Comparison of ENCODE assay signal across 16 mouse cellular contexts in the genomic region with DNA sequence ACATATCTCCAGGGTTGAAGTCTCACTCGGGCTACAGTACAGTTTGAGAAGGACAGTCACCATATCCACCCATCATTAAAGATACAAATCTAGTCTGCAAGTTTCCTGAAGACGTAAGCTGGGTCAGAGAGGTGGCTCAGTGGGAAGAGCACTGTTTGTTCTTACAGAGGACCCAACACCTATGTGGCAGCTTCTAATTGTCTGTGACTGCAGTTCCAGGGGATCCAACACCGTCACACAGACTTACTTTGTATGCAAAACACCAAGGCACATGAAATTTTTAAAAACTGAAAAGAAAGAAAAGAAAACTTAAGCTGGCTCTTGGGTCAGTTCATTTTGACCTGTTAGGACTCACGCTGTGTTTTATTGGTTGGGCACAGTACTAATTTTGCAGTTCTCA. TPM values are rescaled to one million over a fixed set of nuclear protein-coding genes. Genes with fewer than 3 reads are reported as not detected.
A peak's percentile ranks its signal among the peaks of the same experiment; 100 is the strongest.
DNase-seq lines count a peak whose midpoint lies in the region; ATAC-seq and TF ChIP-seq lines count a peak whose summit lies in the region.
"Had no signal": no experiment of that assay in that cellular context is flagged by ENCODE, and none has a peak within 500 bp of the region (broad histone marks: within the 10 kb centered on the region; RNA-seq: fewer than 3 reads in every experiment).

No protein-coding gene starts in this region.

- peaks cover 38% of the 10 kb centered on the region for H3K4me1 ChIP-seq in heart, embryonic 12.5 days (replicated peaks)
- H3K4me1 ChIP-seq in kidney, postnatal 0 days (replicated peaks; ENCODE audit: insufficient read depth, low read length): peaks cover 11% of the 10 kb centered on the region
- H3K4me1 ChIP-seq in kidney, embryonic 14.5 days (ENCODE audit: control insufficient read depth, insufficient read depth, low read length): peaks cover 3% of the 10 kb centered on the region; the same call in 1 of the 2 replicates
- peaks cover 15% of the 10 kb centered on the region for H3K4me1 ChIP-seq in brown adipose tissue, adult 24 weeks (ENCODE audit: control insufficient read depth, insufficient read depth, insufficient read length, low read length)

- H3K27me3 ChIP-seq in heart, embryonic 12.5 days (replicated peaks): no peaks in the 10 kb centered on the region
- H3K27me3 ChIP-seq in kidney, postnatal 0 days (ENCODE audit: insufficient read depth, low read length): no peaks in the 10 kb centered on the region
- no peaks in the 10 kb centered on the region for H3K27me3 ChIP-seq in kidney, embryonic 14.5 days (ENCODE audit: control insufficient read depth, insufficient read depth, low read length)
- H3K27me3 ChIP-seq: limb, embryonic 15.5 days had no signal

- H3K9ac ChIP-seq in heart, embryonic 12.5 days: no peak overlapping the region
- no peak overlapping the region for H3K9ac ChIP-seq in kidney, postnatal 0 days (ENCODE audit: low read depth, low read length)
- no peak overlapping the region for H3K9ac ChIP-seq in kidney, embryonic 14.5 days (ENCODE audit: low read depth, low read length)
- H3K9ac ChIP-seq: limb, embryonic 15.5 days had no signal

- H3K27ac ChIP-seq in heart, embryonic 12.5 days (ENCODE audit: poor library complexity, severe bottlenecking): peak overlapping the region; percentile 24; the same call in 1 of the 2 replicates
- H3K27ac ChIP-seq in kidney, postnatal 0 days: peak overlapping the region; percentile 47; the same call in 1 of the 2 replicates
- no peak overlapping the region for H3K27ac ChIP-seq in kidney, embryonic 14.5 days (ENCODE audit: low read depth, low read length)
- peak overlapping the region; percentile 28; the same call in 1 of the 2 replicates for H3K27ac ChIP-seq in brown adipose tissue, adult 24 weeks (replicated peaks; ENCODE audit: low read depth, low read length)
- H3K27ac ChIP-seq: limb, embryonic 15.5 days had no signal

- H3K9me3 ChIP-seq in heart, embryonic 12.5 days (replicated peaks): no peaks in the 10 kb centered on the region
- H3K9me3 ChIP-seq in kidney, postnatal 0 days (replicated peaks; ENCODE audit: low read length): no peaks in the 10 kb centered on the region
- H3K9me3 ChIP-seq in kidney, embryonic 14.5 days (ENCODE audit: control insufficient read depth, low read length): no peaks in the 10 kb centered on the region
- H3K9me3 ChIP-seq: G1E; limb, embryonic 15.5 days had no signal

- no peak for DNase-seq in heart, adult 18-20 months
- DNase-seq in kidney, postnatal 0 days (ENCODE audit: low spot score): no peak
- peak; percentile 48 for DNase-seq in A20 (ENCODE audit: low read depth, low spot score)
- no peak for DNase-seq in cerebellum, postnatal 4 days (ENCODE audit: low spot score in 2 of 2)
- DNase-seq in left cerebral cortex, adult 9 months (ENCODE audit: low spot score in 2 of 2): no peak
- DNase-seq: adrenal gland, adult 2 months; cerebellum, adult 9-10 months; embryo, embryonic 11 days; kidney, postnatal 14 days; layer of hippocampus, adult 9-11 months; thymus, postnatal 14 days had no signal

- 74% methylated on average over 4 of the region's 4 CpGs for WGBS in heart, embryonic 12.5 days
- WGBS in kidney, postnatal 0 days: 78% methylated on average over 4 of the region's 4 CpGs
- 77% methylated on average over 4 of the region's 4 CpGs for WGBS in kidney, embryonic 14.5 days

- H3K4me3 ChIP-seq in heart, embryonic 12.5 days: no peak overlapping the region
- no peak overlapping the region for H3K4me3 ChIP-seq in kidney, postnatal 0 days (replicated peaks; ENCODE audit: low read depth, low read length)
- H3K4me3 ChIP-seq in kidney, embryonic 14.5 days (ENCODE audit: low read length): no peak overlapping the region
- H3K4me3 ChIP-seq in brown adipose tissue, adult 24 weeks (ENCODE audit: insufficient read depth, low read depth, low read length): no peak overlapping the region
- H3K4me3 ChIP-seq: limb, embryonic 15.5 days had no signal

- no peaks in the 10 kb centered on the region for H3K36me3 ChIP-seq in heart, embryonic 12.5 days
- H3K36me3 ChIP-seq in kidney, postnatal 0 days (ENCODE audit: insufficient read depth, low read length): no peaks in the 10 kb centered on the region
- H3K36me3 ChIP-seq in kidney, embryonic 14.5 days (ENCODE audit: control insufficient read depth, insufficient read depth, low read length): no peaks in the 10 kb centered on the region
- H3K36me3 ChIP-seq: limb, embryonic 15.5 days had no signal

- ATAC-seq in heart, embryonic 12.5 days (ENCODE audit: insufficient number of reproducible peaks, low FRiP score): no peak
- ATAC-seq in kidney, postnatal 0 days (replicated peaks; ENCODE audit: low FRiP score, low read depth): no peak
- no peak for ATAC-seq in kidney, embryonic 14.5 days (ENCODE audit: low FRiP score, low TSS enrichment)

- TF ChIP-seq CTCF in kidney, postnatal 0 days (IDR thresholded peaks at IDR 0.05; ENCODE audit: low read depth): no peak

- no peak overlapping the region for H3K4me2 ChIP-seq in heart, embryonic 12.5 days
- no peak overlapping the region for H3K4me2 ChIP-seq in kidney, postnatal 0 days (ENCODE audit: low read length)
- no peak overlapping the region for H3K4me2 ChIP-seq in kidney, embryonic 14.5 days (replicated peaks; ENCODE audit: low read depth, low read length)
- H3K4me2 ChIP-seq: limb, embryonic 15.5 days had no signal

RNA-seq across cellular contexts. Expression of gene Fam133b, which starts 40.3 kb away (rescaled TPM):
- polyA plus RNA-seq in heart, embryonic 12.5 days (2016; fragmentation: Nextera tagmentation; extraction: Ambion mirVana): 17.9 and 21.3 TPM in 2 replicates
- 10 to 100 TPM; 10.8 to 11.4 TPM for total RNA-seq in heart, adult 18-20 months (2021)
- 30.6 and 31.0 TPM in 2 replicates for polyA plus RNA-seq in kidney, postnatal 0 days (2015; fragmentation: Nextera tagmentation; extraction: Ambion mirVana)
- polyA plus RNA-seq in kidney, embryonic 14.5 days (2014; fragmentation: Nextera tagmentation; extraction: Ambion mirVana): 38.9 and 42.6 TPM in 2 replicates
- 9.1 and 16.1 TPM in 2 replicates for polyA plus RNA-seq in brown adipose tissue, adult 24 weeks (2012; ENCODE audit: insufficient read depth, insufficient read length, missing spikeins)
